Mouse (Mus musculus) right cerebral cortex, postnatal 36 days (tissue): ENCODE measurements around the gene Spdef.
A peak's percentile ranks its signal among the peaks of the same experiment; 100 is the strongest.

Experiments
- DNase-seq, 2 experiments: peaks; one replicate each; pipeline ENCODE4 v3.0.0; 2022; ENCODE audit warnings: low spot score in 2 of 2, mixed read lengths in 1 of 2

Spdef gene

DNA sequence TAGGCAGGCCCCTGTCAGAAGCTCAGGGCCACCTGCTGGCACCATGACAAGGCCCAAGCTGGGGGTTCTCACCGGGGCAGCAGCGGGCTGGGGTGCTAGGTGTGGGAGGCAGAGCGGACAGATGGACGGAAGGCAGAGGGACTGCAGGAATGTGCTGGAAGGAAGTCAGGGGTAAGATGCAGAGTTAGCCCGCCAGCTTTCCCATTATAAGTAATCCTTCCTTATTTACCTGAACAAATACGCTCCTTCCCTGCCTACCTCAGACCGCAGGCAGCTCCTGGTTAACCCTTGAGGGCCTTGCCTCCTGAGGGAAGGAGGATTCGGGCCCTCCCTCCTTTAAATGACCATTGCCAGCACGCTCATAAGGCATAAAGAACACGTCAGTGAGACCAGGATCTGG, at the start of gene Spdef:
TSS of gene Spdef (minus strand) at position 186 of the 400 bp plus-strand sequence.
- no peak for DNase-seq

- no peak for DNase-seq
Measured at GRCm38 (mm10) chr17:27777823-27778222, 49.1 kb upstream of the Spdef start.

DNA sequence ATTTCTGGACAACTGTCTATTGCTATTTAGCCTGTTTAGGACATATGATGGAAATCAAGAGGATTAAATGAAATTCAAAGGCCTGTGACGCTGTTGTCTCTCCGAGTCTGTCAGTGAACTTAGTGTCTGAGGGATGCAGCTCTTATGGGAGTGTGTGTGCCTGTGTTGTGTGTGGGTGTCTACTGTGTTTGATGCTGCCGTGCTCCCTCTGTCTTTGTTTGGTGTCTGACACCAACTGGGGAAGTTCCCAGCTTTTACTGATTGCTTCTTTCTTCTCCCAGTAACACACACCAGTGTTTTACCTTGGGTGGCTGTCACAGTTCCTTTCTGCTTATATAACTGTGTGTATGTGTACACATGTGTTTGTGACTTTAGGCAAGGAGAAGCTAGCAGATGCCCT, 45.4 kb upstream of the Spdef start:
- no peak for DNase-seq

DNA sequence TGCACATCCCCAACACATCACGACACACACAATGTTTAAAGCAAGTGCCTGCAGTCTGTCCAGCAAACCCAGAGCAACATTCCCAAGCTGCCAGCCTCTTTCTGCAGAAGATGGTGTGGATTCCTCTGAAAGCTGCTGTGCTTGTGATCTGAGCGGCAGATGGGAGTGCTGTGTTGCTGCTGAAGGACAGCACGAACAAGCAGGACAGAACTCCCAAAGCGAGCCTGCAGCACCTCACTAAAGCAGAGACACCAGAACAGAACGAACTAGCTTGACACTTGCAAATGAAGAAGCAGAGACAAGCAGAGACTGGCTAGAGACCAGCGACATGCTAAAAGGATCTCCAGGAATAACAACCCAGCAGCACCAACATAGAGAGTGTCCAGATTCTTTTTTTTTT, 42.9 kb upstream of the Spdef start:
- DNase-seq = peak in 1 of 2 experiments; percentile 70

DNA sequence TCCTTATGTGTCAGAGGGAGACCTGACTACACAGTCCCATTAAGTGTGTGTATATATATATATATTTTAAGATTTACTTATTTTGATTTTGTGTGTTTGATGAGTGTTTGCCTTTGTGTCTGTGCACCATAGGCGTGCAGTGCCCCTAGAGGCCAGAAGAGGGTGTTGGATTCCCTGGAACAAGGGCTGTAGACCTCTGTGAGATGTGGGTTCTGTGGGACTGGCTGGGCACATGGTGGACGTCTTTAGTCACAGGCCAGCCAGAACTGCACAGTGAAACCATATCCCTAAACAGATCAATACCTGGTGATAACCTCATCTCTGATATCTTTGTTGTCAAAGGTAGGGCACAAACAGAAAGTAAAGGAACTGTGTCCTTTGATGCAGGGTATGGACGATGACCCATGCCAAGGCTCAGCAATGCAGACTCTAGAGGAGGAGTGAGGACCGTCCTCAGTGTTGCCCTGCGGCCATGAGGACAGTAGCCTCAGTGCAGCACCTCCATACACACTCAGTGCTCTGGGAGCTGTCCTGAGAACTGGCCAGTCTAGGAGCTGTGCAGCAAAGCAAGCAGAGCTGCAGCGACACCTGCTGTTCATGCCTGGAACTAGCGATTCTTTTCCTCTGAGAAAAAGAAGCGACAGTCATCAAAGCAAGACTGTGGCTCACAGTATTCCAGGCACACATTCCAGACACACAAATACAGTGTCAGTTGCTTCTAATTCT, 40.2 kb upstream of the Spdef start:
- DNase-seq = peak; percentile 41 to 53

- DNase-seq = no peak
Measured at GRCm38 (mm10) chr17:27767543-27767942, 38.8 kb upstream of the Spdef start.

- peak; percentile 42 to 45 for DNase-seq
Measured at GRCm38 (mm10) chr17:27767120-27767519, 38.4 kb upstream of the Spdef start.

DNA sequence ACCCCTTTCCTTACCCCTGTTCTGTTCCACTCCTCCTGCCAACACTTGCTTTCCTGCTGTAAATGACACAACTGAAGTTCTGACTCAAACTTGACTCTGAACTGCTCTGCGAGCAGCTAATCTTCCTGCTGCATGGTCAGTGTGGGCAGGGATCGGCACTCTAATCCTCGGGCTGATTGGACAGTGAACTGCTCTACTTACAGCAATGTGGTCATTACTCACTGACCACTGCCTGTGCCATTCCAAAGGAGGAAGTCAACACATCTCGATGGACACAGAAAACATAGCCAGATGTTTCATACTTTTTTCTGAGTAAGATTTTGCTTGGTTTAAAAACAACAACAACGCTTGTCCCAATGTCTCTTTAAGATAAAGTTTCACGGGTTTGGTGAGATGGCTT, 36.3 kb upstream of the Spdef start:
- DNase-seq = no peak

DNA sequence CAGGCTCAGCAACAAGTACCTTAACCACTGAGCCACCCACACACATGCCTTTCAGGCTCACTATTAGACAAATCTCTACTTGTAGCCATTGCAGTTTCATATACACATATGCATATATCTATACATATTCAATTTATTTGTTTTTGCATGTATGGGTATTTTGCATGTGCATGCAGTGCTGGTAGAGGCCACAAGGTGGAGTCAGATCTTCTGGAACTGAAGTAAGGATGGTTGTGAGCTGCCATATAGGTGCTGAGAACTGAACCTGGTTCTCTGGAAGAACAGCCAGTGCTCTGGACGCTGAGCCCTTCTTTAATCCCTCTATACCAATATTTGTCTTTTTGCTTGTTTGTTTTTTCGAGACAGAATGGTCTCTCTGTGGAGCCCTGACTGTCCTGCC, 35.7 kb upstream of the Spdef start:
- no peak for DNase-seq

DNA sequence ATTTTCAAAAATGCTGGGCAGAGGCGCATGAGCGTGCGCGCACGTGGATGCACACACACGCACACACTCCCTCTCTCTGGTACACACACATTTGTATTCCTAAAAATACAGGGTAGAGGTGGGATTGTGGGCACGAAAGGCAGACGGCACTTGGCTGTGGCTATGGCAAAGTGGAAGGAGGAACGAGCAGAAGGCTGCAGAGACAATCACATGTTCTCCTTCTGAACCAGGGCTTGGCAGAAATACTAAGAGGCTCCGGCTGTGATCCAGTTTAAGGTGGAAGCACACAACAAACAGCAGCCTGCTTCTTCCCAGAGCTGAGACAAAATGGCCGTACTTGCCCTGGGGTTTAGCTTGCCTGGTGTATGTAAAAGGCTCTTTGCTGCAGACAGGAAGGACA, 34.1 kb upstream of the Spdef start:
- peak; percentile 48 to 60 for DNase-seq

- peak; percentile 77 to 87 for DNase-seq
Measured at GRCm38 (mm10) chr17:27761639-27762336, 33.0 kb upstream of the Spdef start.

- no peak for DNase-seq
Measured at GRCm38 (mm10) chr17:27760169-27760568, 31.4 kb upstream of the Spdef start.

DNA sequence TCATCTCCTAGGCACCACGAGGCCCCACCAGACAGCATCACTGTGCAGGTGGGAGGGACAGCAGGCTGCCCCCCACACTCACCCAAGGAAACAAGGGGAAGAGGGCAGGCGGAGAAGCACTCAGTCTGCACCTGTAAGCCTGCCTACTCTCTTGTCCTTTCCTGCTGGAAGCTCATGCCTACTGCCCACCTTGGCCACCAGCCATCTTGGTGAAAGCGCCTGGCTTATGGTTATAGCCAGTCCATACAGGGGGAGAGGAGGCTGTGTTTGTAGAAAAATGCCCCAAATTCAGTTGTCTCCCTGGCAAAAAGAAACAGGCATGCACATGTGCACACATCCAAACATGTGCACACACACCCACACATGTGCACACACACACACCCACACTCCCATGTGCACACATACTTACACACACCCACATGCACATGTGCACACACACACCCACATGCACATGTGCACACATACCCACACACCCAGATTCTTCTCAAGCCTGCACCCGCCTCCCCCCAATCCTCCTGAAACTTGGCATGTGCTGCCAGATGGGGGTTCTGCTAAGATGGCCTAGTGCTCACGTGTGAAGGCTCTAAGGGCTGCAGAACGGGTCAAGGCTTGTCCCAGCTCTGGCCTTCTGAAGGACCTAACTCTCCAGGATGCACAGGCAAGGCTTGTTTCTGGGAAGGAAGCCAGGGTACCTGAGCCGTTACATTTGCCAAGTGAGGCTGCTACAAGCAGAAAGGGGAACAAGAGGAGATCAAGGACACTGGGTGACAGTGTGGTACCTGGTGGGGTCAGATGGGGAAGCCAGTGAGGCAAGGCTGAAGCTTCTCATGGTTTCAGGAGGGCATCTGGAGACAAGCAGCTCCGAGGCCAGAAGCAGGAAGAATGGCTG, 22.8 kb upstream of the Spdef start:
- peak; percentile 21 to 41 for DNase-seq

- DNase-seq = no peak
Measured at GRCm38 (mm10) chr17:27750451-27750942, 21.7 kb upstream of the Spdef start.

DNA sequence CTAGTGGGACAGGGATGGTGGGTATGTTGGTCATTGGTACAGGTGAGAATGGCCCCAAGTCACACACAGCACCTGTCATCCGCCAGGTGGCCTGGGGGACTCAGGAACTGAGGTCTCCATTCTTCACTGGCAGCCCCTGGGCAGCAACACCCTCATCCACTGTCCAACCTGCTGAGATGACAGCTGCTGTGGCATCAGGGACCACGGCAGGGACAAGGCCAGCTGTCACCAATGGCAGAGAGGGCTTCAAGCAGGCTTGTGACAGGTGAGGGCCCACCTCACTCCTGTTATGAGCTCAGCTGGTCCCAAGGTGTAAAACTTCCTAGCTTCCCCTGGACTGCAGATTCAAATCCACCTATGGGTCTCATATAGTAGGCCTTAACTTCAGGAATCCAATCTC, 19.4 kb upstream of the Spdef start:
- no peak for DNase-seq

DNA sequence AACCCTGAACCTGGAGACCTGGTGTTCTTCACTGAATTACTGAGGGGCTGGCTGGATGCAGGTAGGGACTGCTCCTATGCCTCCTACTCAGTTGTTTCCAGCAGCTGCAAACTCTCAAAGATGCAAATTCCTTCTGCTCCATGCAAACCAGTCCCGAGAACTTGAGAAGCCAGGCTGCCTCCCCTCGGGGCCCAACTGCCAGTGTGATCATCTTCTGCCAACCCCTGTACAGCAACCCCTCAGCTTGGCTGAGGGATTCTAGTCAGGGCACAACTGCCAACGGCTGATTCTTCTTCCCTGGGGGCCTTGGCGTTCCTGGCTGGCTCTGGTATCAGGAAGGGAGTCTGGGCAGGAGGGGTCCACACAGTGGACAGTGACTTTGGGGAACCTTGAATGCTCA, 17.7 kb upstream of the Spdef start:
- no peak for DNase-seq

DNA sequence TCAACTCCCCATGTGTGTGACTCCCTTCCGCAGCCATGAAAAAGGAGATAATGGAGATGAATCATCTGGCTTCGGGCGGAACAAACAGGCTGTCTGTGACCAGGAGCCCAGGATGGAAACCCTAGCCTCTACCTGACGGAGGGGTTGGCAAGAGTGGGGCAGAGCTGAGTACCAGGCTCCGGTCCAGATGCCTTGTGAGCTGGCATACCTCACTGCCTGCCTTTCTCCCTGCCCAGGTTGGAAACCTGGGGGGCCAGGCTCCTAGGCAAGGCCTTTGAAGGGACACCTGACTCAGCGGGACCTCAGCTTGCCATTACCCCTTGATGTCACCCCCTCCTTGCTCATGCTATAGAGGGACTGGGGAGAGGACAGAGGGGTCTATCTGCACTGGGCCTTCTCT, 12.2 kb upstream of the Spdef start:
- DNase-seq = no peak

- DNase-seq = no peak
Measured at GRCm38 (mm10) chr17:27734344-27735073, 5.8 kb upstream of the Spdef start.

GRCm38 (mm10) chr17:27732694-27733093, 3.9 kb upstream of the Spdef start:
- DNase-seq = no peak

DNA sequence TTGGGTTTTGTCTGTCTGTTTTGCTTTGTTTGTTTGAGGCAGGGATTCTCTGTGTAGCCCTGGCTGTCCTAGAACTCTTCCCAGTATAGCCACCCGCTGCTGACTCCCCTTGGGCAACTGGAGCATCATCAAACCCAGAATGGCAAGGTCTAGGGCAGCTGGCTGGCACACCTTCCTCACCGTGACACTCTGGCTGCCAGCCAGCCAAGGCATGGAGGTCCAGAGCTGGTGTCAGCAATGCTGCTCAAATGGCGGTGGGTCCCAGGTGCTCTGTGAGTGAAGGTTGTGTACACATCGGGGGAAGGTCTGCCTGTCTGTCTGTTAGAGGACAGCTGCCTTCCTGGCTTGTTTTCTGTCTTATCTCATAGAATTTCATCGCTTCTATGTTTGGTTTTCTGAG, 3.4 kb upstream of the Spdef start:
- no peak for DNase-seq

- DNase-seq = no peak
Measured at GRCm38 (mm10) chr17:27726527-27726926, 2.2 kb downstream of the Spdef start.

- DNase-seq = no peak
Measured at GRCm38 (mm10) chr17:27725412-27725811, 3.3 kb downstream of the Spdef start.
